Mouse (Mus musculus) limb, embryonic 10.5 days (tissue): Measurements from ENCODE around the gene Gm21976. TPM values are rescaled to one million over a fixed set of nuclear protein-coding genes. Genes with fewer than 3 reads are reported as not detected.

Source experiments
- DNase-seq: peaks from one replicate; pipeline ENCODE4 v3.0.0-alpha.2; 2017; ENCODE audit warnings: low spot score
- H3K27ac ChIP-seq: fragments of 300-500 bp; sonication (generic); 2 replicates; pipeline ENCODE4 v1.5.1; 2016; ENCODE audit warnings: mild to moderate bottlenecking
- H3K27me3 ChIP-seq: fragments of 300-500 bp; sonication (generic); 2 replicates; pipeline ENCODE4 v1.6.1; 2016; ENCODE audit warnings: low read depth, mild to moderate bottlenecking; ENCODE audit not compliant: poor library complexity, severe bottlenecking
- H3K36me3 ChIP-seq: fragments of 300-500 bp; sonication (generic); 2 replicates; pipeline ENCODE4 v1.6.1; 2016; ENCODE audit warnings: mild to moderate bottlenecking, moderate library complexity
- H3K4me1 ChIP-seq: fragments of 300-500 bp; sonication (generic); 2 replicates; pipeline ENCODE4 v1.6.1; 2016
- H3K4me3 ChIP-seq: fragments of 300-500 bp; sonication (generic); 2 replicates; pipeline ENCODE4 v1.5.1; 2016; ENCODE audit warnings: mild to moderate bottlenecking, moderate library complexity
- H3K9me3 ChIP-seq: fragments of 300-500 bp; sonication (generic); replicated peaks from 2 replicates; pipeline ENCODE4 v1.6.1; 2016; ENCODE audit warnings: mild to moderate bottlenecking
- WGBS: fragments of 180-500 bp; shearing (Covaris S2); methylation state at CpG from one replicate; pipeline ENCODE4 v1.1.7; 2016; 5-methylcytosine and 5-hydroxymethylcytosine counted together
- polyA plus RNA-seq: library from polyadenylated mRNA; unstranded; fragments of >200 nt; fragmentation: Nextera tagmentation; extraction: Ambion mirVana; gene quantifications from 2 replicates; pipeline ENCODE4 v1.2.1, GENCODE M21; 2016

Gene Gm21976
- polyA plus RNA-seq = not detected in 2 replicates

DNA sequence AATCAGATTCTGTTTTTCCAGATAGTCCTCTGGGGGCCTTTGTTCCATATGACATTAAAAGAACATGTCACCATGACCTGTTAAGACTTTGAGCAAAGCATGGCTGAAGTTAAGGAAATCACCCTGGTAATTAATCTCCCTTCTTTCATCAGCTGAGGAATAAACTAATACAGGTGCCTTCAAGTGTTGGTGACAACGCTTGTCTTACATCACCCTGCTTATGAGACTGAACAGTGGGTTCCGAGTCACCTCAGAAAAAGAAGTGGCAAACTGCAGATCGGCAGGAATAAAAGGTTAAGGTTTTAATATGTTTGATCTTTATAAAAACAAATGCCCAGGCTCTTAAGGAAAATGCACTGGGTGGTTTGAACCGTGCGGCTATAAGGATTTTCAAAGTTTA, at the start of gene Gm21976:
TSS of gene Gm21976 (plus strand) at position 202 of the 400 bp plus-strand sequence.
- H3K27ac ChIP-seq = no peak within 1 kb of the TSS
- 73% methylated on average over 5 of the region's 5 CpGs for WGBS
- DNase-seq = no peak
- H3K27me3 ChIP-seq = no peaks in the 10 kb centered on the region
- H3K36me3 ChIP-seq = peaks cover 5% of the 10 kb centered on the region; the same call in 1 of the 2 replicates
- no peak within 1 kb of the TSS for H3K4me3 ChIP-seq
- no peaks in the 10 kb centered on the region for H3K9me3 ChIP-seq
- no peaks in the 10 kb centered on the region for H3K4me1 ChIP-seq

DNA sequence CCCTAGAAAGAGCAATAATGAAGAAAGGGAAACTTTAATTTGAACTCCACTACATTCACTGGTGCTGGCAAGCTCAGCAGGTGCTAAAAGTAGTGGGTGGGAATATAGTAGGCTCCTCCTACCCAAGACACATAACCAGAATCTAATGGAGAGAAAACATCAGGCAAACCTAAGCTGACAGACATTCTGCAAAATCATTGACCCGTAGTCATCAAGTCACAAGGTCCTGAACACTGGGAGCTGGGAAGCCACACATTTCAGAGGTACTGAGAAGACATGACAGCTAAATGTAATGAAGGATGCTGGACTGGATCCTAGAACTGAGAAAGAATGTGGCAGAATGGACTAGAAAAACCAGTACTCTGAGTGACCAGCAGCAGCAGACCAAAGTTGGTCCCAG, 49.2 kb upstream of the Gm21976 start:
- DNase-seq = no peak
- Histone ChIP-seq H3K9me3 (no peaks in the 10 kb centered on the region), H3K27ac (no peak overlapping the region), H3K4me1 (no peaks in the 10 kb centered on the region), H3K4me3 (no peak overlapping the region), H3K27me3 (no peaks in the 10 kb centered on the region), H3K36me3 (no peaks in the 10 kb centered on the region)
- 97% methylated on average over 1 of the region's 1 CpGs for WGBS

DNA sequence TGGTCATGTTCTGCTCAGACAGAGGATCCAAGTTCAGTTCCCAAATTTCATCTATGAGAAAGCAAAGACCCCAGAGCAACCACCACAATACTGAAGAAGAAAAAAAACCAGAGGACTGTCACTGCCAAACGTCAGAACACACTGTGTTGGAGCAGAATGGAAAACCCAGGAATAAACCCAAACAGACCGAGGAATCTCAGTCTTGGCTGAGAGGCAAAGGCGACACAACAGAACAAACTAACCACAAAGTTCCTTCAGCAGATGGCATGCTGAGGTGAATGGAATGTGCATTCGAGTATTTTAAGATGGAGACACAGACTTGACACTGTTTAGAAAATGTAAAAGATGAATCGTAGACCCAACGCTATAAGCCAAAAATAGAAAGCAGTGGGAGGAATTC, 44.2 kb upstream of the Gm21976 start:
- no peak overlapping the region for H3K27ac ChIP-seq
- no peaks in the 10 kb centered on the region for H3K4me1 ChIP-seq
- no peak for DNase-seq
- H3K9me3 ChIP-seq = no peaks in the 10 kb centered on the region
- H3K36me3 ChIP-seq = no peaks in the 10 kb centered on the region
- 83% methylated on average over 6 of the region's 6 CpGs for WGBS
- H3K27me3 ChIP-seq = no peaks in the 10 kb centered on the region
- H3K4me3 ChIP-seq = no peak overlapping the region

DNA sequence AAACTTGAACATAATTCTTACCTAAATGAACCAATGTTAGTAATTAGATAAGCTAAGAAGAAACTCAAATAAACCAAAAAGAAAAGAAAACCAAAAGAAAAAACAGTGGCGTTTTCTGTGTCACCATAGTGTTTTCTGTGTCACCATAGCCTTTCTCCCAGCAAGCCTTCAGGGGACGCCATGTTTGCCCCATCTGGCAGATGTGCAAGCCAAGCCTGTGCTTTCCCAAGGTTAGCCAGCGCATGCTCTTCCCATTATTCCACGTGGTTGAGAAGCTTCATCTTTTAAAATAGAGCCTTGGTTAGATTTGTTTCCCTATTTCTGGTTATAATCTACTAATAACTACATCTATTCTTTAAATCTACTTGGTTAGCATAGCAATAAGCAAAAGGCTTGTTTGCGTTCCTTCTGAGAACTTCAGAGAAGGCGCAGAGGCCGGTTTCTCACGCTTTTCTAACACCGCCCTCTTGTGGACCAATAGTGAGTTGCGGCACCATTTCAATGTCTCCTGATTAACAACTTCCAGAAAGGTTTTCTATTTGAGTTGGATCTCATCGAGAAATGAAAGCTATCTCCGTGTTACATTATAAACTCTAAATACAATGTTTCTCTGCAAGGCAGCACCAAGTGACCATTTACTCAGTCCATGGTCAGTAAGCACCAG, 39.6 kb upstream of the Gm21976 start:
- H3K9me3 ChIP-seq = no peaks in the 10 kb centered on the region
- 22% methylated on average over 12 of the region's 12 CpGs for WGBS
- H3K27ac ChIP-seq = no peak overlapping the region
- no peaks in the 10 kb centered on the region for H3K4me1 ChIP-seq
- H3K4me3 ChIP-seq = no peak overlapping the region
- H3K36me3 ChIP-seq = no peaks in the 10 kb centered on the region
- peak; percentile 77 for DNase-seq
- H3K27me3 ChIP-seq = no peaks in the 10 kb centered on the region

DNA sequence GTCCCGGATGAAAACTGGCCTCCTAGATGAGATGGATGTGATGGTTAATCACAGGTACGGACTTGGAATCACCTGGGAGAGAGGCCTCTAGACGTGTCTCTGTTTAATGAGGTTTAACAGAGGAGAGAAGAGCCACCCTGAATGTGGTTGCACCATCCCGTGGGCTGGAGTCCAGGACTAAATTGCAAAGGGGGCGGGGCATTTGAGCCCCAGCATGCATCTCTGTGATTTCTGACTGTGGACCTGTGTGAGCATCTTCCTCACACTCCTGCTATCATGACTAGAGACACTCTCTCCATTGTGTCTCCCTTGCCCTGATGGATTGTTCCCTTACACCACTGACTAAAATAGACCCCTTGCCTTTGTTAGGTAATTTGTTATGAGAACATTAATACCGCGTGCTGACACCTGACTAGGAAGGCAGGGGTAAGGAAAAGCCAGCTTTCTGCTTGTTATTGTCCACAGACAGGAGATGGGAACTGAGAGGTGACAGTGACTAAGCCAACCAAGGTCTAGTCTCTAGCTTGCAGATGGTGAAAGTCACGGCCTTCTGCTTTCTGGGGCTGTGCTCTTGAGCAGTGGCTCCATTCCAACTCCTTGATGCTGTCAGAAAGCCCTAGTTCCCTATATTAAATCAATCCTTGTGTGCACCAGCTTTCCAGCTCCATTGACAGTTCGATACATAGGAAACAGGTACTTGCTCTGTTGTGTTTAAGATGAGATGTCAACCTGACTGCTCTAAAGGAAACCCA, 38.0 kb upstream of the Gm21976 start:
- 73% methylated on average over 9 of the region's 9 CpGs for WGBS
- H3K4me3 ChIP-seq = no peak overlapping the region

DNA sequence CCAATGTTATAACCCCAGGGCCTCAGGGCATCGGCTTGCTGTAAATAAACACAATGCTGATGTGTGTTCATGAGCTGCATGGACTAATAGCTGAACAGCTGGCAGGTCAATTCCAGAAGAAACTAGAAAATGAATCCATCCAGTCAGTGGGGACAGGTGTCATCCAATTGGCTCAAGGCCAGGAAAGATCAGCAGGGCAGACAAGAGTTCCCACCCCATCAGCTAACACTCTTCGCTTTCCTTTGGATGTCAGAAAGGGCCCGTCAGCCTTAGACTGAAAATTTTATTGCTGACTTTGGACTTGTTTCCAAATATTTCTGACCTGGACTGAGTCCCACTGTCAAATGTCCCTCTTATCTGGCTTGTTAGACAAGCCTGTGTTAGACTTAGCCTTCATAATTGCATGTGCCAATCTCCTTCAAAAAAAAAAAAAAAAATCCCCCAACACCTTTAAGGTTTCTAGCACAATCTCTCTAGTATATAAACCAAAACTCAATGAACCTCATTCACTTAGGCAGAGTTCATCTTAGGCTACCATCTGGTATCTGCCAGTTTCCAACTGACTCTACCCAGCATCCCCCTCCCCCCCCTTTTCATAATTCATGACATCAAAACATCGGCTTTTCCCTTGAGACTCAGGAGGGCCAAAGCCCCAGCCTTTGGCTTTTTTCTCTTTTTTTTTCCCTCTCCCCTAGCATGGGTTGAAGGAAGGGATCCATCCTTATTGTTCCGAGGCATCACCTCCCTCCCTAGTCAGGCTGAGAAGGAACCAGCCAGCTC, 34.9 kb upstream of the Gm21976 start:
- WGBS = 84% methylated on average over 5 of the region's 5 CpGs

More for the DNA sequence above, 38.0 kb upstream of the Gm21976 start:
- Histone ChIP-seq H3K4me1 (no peaks in the 10 kb centered on the region), H3K27ac (no peak overlapping the region), H3K27me3 (no peaks in the 10 kb centered on the region), H3K9me3 (no peaks in the 10 kb centered on the region), H3K36me3 (no peaks in the 10 kb centered on the region)
- DNase-seq = no peak

DNA sequence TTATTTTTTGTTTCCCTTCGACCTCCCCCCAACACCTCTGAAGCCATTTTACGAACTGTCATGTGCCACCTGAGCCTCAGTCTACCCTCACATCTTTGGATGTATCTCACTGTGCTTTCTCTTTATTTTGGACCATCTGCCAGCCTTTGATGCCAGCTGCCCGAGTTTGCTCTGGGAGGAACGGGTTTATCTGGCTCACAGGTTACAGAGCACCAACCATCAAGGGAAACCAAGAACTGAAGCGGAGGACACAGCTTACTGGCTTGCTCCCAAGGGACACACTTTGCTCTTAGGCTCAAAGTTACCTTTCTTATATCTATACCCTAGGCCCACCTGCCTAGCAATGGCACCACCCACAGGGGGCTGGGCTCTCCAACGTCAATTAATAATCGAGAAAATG, 34.3 kb upstream of the Gm21976 start:
- Histone ChIP-seq H3K27ac (no peak overlapping the region), H3K4me3 (no peak overlapping the region), H3K4me1 (no peaks in the 10 kb centered on the region), H3K27me3 (no peaks in the 10 kb centered on the region), H3K9me3 (no peaks in the 10 kb centered on the region), H3K36me3 (peaks cover 35% of the 10 kb centered on the region)
- DNase-seq = no peak
- 69% methylated on average over 7 of the region's 7 CpGs for WGBS

More for the DNA sequence above, 34.9 kb upstream of the Gm21976 start:
- H3K4me1 ChIP-seq = no peaks in the 10 kb centered on the region
- H3K36me3 ChIP-seq = peaks cover 28% of the 10 kb centered on the region
- H3K27me3 ChIP-seq = no peaks in the 10 kb centered on the region
- no peak overlapping the region for H3K4me3 ChIP-seq
- no peaks in the 10 kb centered on the region for H3K9me3 ChIP-seq
- no peak overlapping the region for H3K27ac ChIP-seq
- no peak for DNase-seq

DNA sequence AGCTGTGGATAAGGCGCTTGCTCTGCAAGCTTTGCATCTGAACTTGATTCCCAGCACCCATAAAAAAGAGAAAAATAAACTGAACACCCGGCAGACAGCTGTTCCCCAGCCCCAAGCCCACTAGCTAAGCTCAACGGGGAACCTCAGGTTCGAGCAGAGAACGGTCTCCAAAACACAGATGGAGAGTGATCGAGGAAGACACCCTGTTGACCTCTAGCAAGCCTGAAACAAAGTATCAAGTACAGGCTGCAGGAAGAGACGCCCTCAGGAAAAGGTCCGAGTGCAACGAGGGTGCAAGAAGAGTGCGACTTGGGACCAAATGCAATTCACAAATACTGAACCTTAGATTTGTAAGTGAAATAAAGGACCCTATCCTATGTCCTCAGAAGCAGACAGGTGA, 30.1 kb upstream of the Gm21976 start:
- 94% methylated on average over 10 of the region's 10 CpGs for WGBS
- no peak overlapping the region for H3K27ac ChIP-seq
- H3K27me3 ChIP-seq = no peaks in the 10 kb centered on the region

DNA sequence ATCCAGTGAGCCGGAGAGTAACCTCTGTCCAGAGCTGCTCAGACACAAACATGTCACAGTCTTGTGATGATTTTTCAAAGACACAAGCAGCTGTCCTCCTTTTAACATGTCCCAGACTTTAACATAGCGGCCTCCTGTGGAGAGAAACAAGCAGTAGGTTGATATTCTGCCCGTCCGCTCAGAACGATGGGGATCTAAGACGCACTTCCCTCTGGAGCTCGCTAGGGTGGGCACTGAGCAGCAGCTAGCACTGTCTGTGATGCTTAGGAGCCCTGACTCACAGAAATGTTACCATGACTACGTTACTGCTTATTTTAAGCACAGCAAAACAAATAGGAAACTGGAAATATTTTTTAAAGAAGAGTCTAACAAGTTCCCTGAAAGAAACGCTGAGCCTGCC, 24.8 kb upstream of the Gm21976 start:
- WGBS = 83% methylated on average over 9 of the region's 9 CpGs
- no peak overlapping the region for H3K4me3 ChIP-seq
- no peak overlapping the region for H3K27ac ChIP-seq
- H3K9me3 ChIP-seq = no peaks in the 10 kb centered on the region
- H3K27me3 ChIP-seq = no peaks in the 10 kb centered on the region
- H3K36me3 ChIP-seq = peaks cover 99% of the 10 kb centered on the region
- DNase-seq = no peak
- H3K4me1 ChIP-seq = no peaks in the 10 kb centered on the region

More for the DNA sequence above, 30.1 kb upstream of the Gm21976 start:
- Histone ChIP-seq H3K36me3 (peaks cover 76% of the 10 kb centered on the region), H3K9me3 (no peaks in the 10 kb centered on the region), H3K4me1 (no peaks in the 10 kb centered on the region), H3K4me3 (no peak overlapping the region)
- DNase-seq = no peak

DNA sequence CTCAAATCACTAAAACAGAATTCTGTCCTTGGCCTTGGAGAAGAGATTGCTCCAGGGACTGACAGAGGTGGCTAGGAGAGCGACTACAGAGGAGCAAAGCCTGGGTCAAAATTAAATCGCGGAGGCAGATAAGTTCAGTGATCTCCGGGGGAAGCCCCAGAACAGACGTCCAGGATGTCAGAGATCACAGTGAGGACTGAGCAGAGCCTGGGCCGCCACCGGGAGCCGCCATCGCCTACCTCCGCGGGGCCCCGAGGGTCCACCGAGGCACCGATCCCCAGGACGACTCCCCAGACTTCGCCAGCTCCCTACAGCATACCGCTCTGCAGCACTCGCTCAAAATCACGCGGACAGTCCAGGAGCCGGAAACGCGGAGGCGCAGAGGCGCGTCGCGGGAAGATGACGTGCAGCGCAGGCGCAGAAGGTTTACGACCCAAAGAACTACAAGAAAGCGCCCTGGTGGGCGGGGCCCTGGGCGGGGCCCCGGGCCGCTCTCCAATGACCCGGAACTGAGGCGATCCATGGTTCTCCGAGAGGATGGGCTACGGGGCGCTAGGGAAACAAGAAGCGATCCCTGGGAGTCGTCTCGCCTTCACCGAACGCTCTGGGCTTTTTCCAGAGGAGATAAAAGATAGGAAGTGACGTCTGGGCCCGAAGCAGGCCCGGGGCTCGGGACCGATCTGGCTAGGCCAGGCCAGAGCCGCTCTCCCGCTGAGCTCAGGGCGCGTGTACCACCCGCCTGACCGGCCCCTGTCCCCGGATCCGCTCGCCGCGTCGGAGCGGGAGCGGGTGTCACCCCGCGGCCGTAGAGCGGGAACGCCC, 16.8 kb upstream of the Gm21976 start, which contains the start of the genes Utp15 and Ankra2:
TSS of gene Utp15 (minus strand) at position 406 of the 822 bp plus-strand sequence.
TSS of gene Ankra2 (plus strand) at position 439 of the 822 bp plus-strand sequence.
- Histone ChIP-seq H3K36me3 (peaks cover 30% of the 10 kb centered on the region), H3K9me3 (no peaks in the 10 kb centered on the region), H3K27ac (peak within 1 kb of the TSS; percentile 91), H3K27me3 (no peaks in the 10 kb centered on the region), H3K4me1 (peaks cover 21% of the 10 kb centered on the region), H3K4me3 (peak within 1 kb of the TSS; percentile 80)
- WGBS = under 1% methylated on average over 71 of the region's 71 CpGs
- peak; percentile 100 for DNase-seq

DNA sequence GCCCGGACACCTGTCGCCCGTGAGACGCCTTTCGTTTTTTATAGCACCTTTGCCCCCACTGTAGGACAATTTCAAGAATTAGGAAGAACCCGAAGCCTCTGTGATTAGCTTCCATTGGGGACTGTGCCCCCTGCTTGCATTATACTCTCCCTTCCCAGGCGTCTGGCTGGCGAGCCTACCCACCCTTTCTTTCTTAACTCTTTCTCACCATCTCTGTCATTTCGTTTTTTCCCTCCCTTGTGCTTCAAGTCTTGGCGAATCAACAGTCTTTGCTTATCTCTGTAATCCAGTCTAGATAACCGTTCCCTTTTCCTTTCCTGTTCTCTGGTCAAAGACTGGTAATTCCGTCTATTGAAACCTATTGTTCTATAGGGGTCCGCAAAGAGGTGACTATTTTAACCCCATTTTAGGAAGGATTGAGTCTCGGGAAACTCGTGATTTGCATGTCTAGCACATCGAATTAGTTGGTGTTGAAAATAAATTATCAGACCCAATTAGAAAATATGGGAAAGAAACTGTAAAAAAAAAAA, 16.2 kb upstream of the Gm21976 start:
- no peaks in the 10 kb centered on the region for H3K9me3 ChIP-seq
- H3K27ac ChIP-seq = peak overlapping the region; percentile 91
- H3K27me3 ChIP-seq = no peaks in the 10 kb centered on the region
- WGBS = 2% methylated on average over 16 of the region's 16 CpGs
- H3K4me3 ChIP-seq = peak overlapping the region; percentile 80
- peaks cover 27% of the 10 kb centered on the region for H3K36me3 ChIP-seq
- H3K4me1 ChIP-seq = peaks cover 21% of the 10 kb centered on the region
- no peak for DNase-seq

DNA sequence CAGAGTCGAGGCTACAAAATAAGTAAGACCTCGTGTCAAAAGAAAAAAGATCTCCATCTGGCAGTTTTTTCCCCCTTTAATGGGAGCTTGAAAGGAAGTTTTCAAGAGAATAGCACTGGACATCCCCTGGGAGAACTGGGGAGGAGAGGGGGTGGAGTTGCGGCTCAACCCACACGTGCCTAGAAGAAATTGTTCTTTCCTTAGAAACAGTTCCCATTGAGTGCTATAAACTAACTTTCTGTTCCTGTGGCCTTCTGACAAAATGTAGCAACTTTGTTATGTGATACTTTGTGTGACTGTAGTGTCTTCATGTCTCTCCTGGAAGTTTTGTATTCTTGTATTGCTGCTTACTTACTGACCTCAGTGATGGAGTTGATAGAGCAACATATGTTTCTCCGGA, 15.6 kb upstream of the Gm21976 start:
- H3K4me3 ChIP-seq = peak overlapping the region; percentile 80
- no peaks in the 10 kb centered on the region for H3K9me3 ChIP-seq
- WGBS = 50% methylated on average over 5 of the region's 5 CpGs
- no peak for DNase-seq
- H3K27ac ChIP-seq = no peak overlapping the region
- no peaks in the 10 kb centered on the region for H3K27me3 ChIP-seq
- peaks cover 24% of the 10 kb centered on the region for H3K36me3 ChIP-seq
- H3K4me1 ChIP-seq = peaks cover 21% of the 10 kb centered on the region
